In the genomic region with DNA sequence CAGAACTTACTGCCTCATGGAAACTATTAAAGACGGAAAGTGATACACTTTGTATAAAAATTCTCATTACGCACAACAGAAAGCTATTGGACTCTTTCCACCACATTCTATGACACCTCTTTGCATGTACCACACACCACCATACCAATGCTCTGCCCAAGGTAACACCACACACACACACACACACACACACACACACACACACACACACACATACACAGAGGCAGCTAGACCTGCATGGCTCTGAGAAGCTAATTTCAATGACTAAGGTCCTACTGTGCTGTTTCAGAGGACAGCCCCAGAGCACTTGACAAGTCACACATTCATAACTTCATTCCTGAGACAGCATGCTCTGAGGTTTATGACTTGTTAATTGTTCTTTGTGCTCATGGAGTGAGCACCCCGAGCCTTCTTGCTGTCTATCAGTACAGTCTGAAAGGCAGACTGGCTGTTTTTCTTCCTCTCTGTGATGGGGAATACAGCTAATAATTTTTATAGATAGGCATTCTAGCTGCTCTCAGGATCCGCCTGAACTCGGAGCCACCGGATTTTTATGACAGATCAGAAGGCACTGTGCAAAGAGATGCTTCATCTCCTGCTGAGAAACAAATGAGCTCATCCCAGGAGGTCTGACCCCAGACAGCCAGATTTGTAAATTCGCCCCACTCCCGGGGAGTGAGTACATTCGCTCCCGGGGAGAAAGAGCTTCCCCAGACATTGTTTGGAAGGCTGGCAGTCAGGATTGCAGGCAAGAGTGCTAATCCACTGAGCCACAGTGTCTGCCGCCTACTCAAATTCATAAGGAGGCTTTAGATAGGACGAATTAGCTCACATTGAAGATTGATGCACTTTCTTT, we compare ENCODE assay signal across 8 mouse cellular contexts.
DNase-seq lines count a peak whose midpoint lies in the region; ATAC-seq and TF ChIP-seq lines count a peak whose summit lies in the region.

No protein-coding gene starts in this region.

- H3K36me3 ChIP-seq in forebrain, embryonic 12.5 days (replicated peaks) = peaks cover 5% of the 10 kb centered on the region; the same call in 1 of the 2 replicates
- peaks cover 5% of the 10 kb centered on the region; the same call in 1 of the 2 replicates for H3K36me3 ChIP-seq in hindbrain, postnatal 0 days (ENCODE audit: insufficient read depth, low read length)

- peak; percentile 11 for DNase-seq in adrenal gland, postnatal 14 days
- no peak for DNase-seq in adrenal gland, postnatal 4 days (ENCODE audit: low spot score in 2 of 2)
- DNase-seq in R1 (ENCODE audit: low read depth, low spot score) = peak; percentile 75
- peak; percentile 20 for DNase-seq in hindbrain, postnatal 0 days (ENCODE audit: low spot score)
- DNase-seq in T-cell, adult 2 months (ENCODE audit: low spot score) = no peak
- DNase-seq in natural killer cell, adult 2 months (ENCODE audit: low spot score in 2 of 2) = no peak

- no peak overlapping the region for H3K4me3 ChIP-seq in forebrain, embryonic 12.5 days (replicated peaks)
- no peak overlapping the region for H3K4me3 ChIP-seq in hindbrain, postnatal 0 days (ENCODE audit: low read length)

- H3K9ac ChIP-seq in forebrain, embryonic 12.5 days = no peak overlapping the region
- H3K9ac ChIP-seq in hindbrain, postnatal 0 days (replicated peaks; ENCODE audit: low read length) = no peak overlapping the region

- no peak for TF ChIP-seq CTCF in hindbrain, postnatal 0 days (IDR thresholded peaks at IDR 0.05; ENCODE audit: low read depth)

- H3K9me3 ChIP-seq in forebrain, embryonic 12.5 days = no peaks in the 10 kb centered on the region
- no peaks in the 10 kb centered on the region for H3K9me3 ChIP-seq in hindbrain, postnatal 0 days (ENCODE audit: low read length)

- 18% methylated on average over 12 of the region's 12 CpGs for WGBS in forebrain, embryonic 12.5 days
- 23% methylated on average over 12 of the region's 12 CpGs for whole genome bisulfite sequencing in hindbrain, postnatal 0 days

- no peaks in the 10 kb centered on the region for H3K27me3 ChIP-seq in forebrain, embryonic 12.5 days
- H3K27me3 ChIP-seq in hindbrain, postnatal 0 days (ENCODE audit: insufficient read depth, low read length) = no peaks in the 10 kb centered on the region

- ATAC-seq in forebrain, embryonic 12.5 days (ENCODE audit: low FRiP score) = peak; percentile 44
- ATAC-seq in hindbrain, postnatal 0 days = peak; percentile 46; the same call in 1 of the 2 replicates
- no peak for ATAC-seq in frontal cortex, adult (ENCODE audit: low TSS enrichment)

- H3K4me1 ChIP-seq in forebrain, embryonic 12.5 days = peaks cover 11% of the 10 kb centered on the region
- H3K4me1 ChIP-seq in hindbrain, postnatal 0 days (ENCODE audit: insufficient read depth, low read length) = no peaks in the 10 kb centered on the region

- no peak overlapping the region for H3K4me2 ChIP-seq in forebrain, embryonic 12.5 days
- H3K4me2 ChIP-seq in hindbrain, postnatal 0 days (ENCODE audit: low read depth, low read length) = no peak overlapping the region

- H3K27ac ChIP-seq in forebrain, embryonic 12.5 days = 0 out of 2 replicates have a peak overlapping the region, but pooled peaks have one; percentile 15
- no peak overlapping the region for H3K27ac ChIP-seq in hindbrain, postnatal 0 days

Comparison
In these comparisons a context has a peak if more than half of its experiments do, and no peak if none do; other contexts are left out.
1. DNase-seq: peak in adrenal gland, postnatal 14 days (single experiment), R1 (single experiment) and hindbrain, postnatal 0 days (single experiment); none in adrenal gland, postnatal 4 days (0 of 2), T-cell, adult 2 months (single experiment) and natural killer cell, adult 2 months (0 of 2).